Mouse (Mus musculus): ENCODE data around the gene Rasal3.

DNA sequence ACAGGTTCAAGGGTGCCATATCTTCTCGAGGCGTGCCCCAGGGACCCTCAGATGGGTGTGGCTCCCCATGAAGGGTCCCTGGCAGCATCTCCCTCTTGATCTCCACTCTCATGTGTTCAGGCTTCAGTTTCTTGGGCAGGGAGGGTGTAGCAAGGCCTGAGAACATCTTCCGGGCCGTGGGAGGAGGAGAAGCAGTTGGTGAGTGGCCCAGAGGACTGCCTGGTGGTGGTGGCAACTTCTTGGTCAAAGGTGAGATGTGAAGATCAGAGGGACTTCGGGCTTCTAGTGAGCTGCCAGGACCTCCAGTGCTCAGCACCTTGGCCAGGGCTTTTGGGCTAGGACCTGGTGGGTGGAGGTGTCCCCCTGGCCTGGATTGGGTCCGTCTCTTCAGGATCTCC, 44.4 kb downstream of the Rasal3 start:
- TF ChIP-seq CTCF (IDR thresholded peaks at IDR 0.05; ENCODE audit: borderline replicate concordance, insufficient read depth, low read length), result no peak
- no peak for TF ChIP-seq POLR2A (IDR thresholded peaks at IDR 0.05; ENCODE audit: low read depth, low read length)
